ENCODE assay signal across 8 mouse cellular contexts in genomic region chr10:128526366-128527356, GRCm38 (mm10). TPM values are rescaled to one million over a fixed set of nuclear protein-coding genes. Genes with fewer than 3 reads are reported as not detected.
DNase-seq lines count a peak whose midpoint lies in the region; ATAC-seq and TF ChIP-seq lines count a peak whose summit lies in the region.

No protein-coding gene starts in this region.

- peaks cover 3% of the 10 kb centered on the region; the same call in 1 of the 2 replicates for H3K36me3 ChIP-seq in kidney, postnatal 0 days (ENCODE audit: insufficient read depth, low read length)
- no peaks in the 10 kb centered on the region for H3K36me3 ChIP-seq in embryonic facial prominence, embryonic 11.5 days (replicated peaks; ENCODE audit: control insufficient read depth, insufficient read depth, low read depth, low read length)
- no peaks in the 10 kb centered on the region for H3K36me3 ChIP-seq in midbrain, embryonic 16.5 days (ENCODE audit: control insufficient read depth, insufficient read depth, low read length)

- DNase-seq in kidney, postnatal 0 days (ENCODE audit: low spot score), result no peak
- no peak for DNase-seq in kidney, adult 18-20 months
- no peak for DNase-seq in embryonic facial prominence, embryonic 11.5 days (ENCODE audit: low spot score)
- no peak for DNase-seq in frontal cortex, postnatal 14 days (ENCODE audit: low spot score in 2 of 2)
- no peak for DNase-seq in adrenal gland, adult (ENCODE audit: inconsistent age in 2 of 2, low spot score in 1 of 2)
- no peak for DNase-seq in layer of hippocampus, adult 8-10 months (ENCODE audit: low spot score in 2 of 2)

- TF ChIP-seq CTCF in kidney, postnatal 0 days (IDR thresholded peaks at IDR 0.05; ENCODE audit: low read depth), result no peak

- peak overlapping the region; percentile 78 for H3K4me2 ChIP-seq in kidney, postnatal 0 days (ENCODE audit: low read length)
- peak overlapping the region; percentile 100 for H3K4me2 ChIP-seq in embryonic facial prominence, embryonic 11.5 days (ENCODE audit: low read depth, low read length)
- H3K4me2 ChIP-seq in midbrain, embryonic 16.5 days (ENCODE audit: low read length), result peak overlapping the region; percentile 98

- H3K4me1 ChIP-seq in kidney, postnatal 0 days (replicated peaks; ENCODE audit: insufficient read depth, low read length), result 0 out of 2 replicates have a peak, but pooled peaks cover 8% of the 10 kb centered on the region
- H3K4me1 ChIP-seq in embryonic facial prominence, embryonic 11.5 days (ENCODE audit: control insufficient read depth, insufficient read depth, low read length), result no peaks in the 10 kb centered on the region
- peaks cover 9% of the 10 kb centered on the region; the same call in 1 of the 2 replicates for H3K4me1 ChIP-seq in midbrain, embryonic 16.5 days (ENCODE audit: control insufficient read depth, insufficient read depth, low read length)

- ATAC-seq in kidney, postnatal 0 days (replicated peaks; ENCODE audit: low FRiP score, low read depth), result no peak
- no peak for ATAC-seq in embryonic facial prominence, embryonic 11.5 days (replicated peaks; ENCODE audit: insufficient number of reproducible peaks, low FRiP score, low TSS enrichment, low read depth)
- ATAC-seq in inflammation-experienced regulatory T-cells, adult 6 months, result peak; percentile 10
- no peak for ATAC-seq in midbrain, embryonic 16.5 days

- H3K9me3 ChIP-seq in kidney, postnatal 0 days (replicated peaks; ENCODE audit: low read length), result no peaks in the 10 kb centered on the region
- H3K9me3 ChIP-seq in embryonic facial prominence, embryonic 11.5 days (replicated peaks; ENCODE audit: control insufficient read depth, low read length), result no peaks in the 10 kb centered on the region
- no peaks in the 10 kb centered on the region for H3K9me3 ChIP-seq in midbrain, embryonic 16.5 days (replicated peaks; ENCODE audit: control insufficient read depth, low read length, poor library complexity, severe bottlenecking)

- 0 out of 2 replicates have a peak overlapping the region, but pooled peaks have one; percentile 0 for H3K27ac ChIP-seq in kidney, postnatal 0 days
- H3K27ac ChIP-seq in embryonic facial prominence, embryonic 11.5 days (replicated peaks; ENCODE audit: low read depth, low read length), result no peak overlapping the region
- no peak overlapping the region for H3K27ac ChIP-seq in midbrain, embryonic 16.5 days (ENCODE audit: low read length)

- WGBS in kidney, postnatal 0 days, result 26% methylated on average over 28 of the region's 28 CpGs
- WGBS in embryonic facial prominence, embryonic 11.5 days, result 29% methylated on average over 28 of the region's 28 CpGs
- WGBS in midbrain, embryonic 16.5 days, result 31% methylated on average over 28 of the region's 28 CpGs

- H3K4me3 ChIP-seq in kidney, postnatal 0 days (replicated peaks; ENCODE audit: low read depth, low read length), result peak overlapping the region; percentile 63
- H3K4me3 ChIP-seq in embryonic facial prominence, embryonic 11.5 days (ENCODE audit: low read depth, low read length), result peak overlapping the region; percentile 66
- peak overlapping the region; percentile 58 for H3K4me3 ChIP-seq in midbrain, embryonic 16.5 days (ENCODE audit: low read depth, low read length)

- H3K27me3 ChIP-seq in kidney, postnatal 0 days (ENCODE audit: insufficient read depth, low read length), result no peaks in the 10 kb centered on the region
- H3K27me3 ChIP-seq in embryonic facial prominence, embryonic 11.5 days (ENCODE audit: control insufficient read depth, insufficient read depth, low read length), result peaks cover 8% of the 10 kb centered on the region; the same call in 1 of the 2 replicates
- no peaks in the 10 kb centered on the region; the same call in 1 of the 2 replicates for H3K27me3 ChIP-seq in midbrain, embryonic 16.5 days (ENCODE audit: control insufficient read depth, insufficient read depth, low read depth, low read length)

- H3K9ac ChIP-seq in kidney, postnatal 0 days (ENCODE audit: low read depth, low read length), result peak overlapping the region; percentile 57
- H3K9ac ChIP-seq in embryonic facial prominence, embryonic 11.5 days (replicated peaks; ENCODE audit: low read length), result no peak overlapping the region
- H3K9ac ChIP-seq in midbrain, embryonic 16.5 days (ENCODE audit: low read depth, low read length), result no peak overlapping the region

RNA-seq across cellular contexts. Expression of gene Esyt1, which starts 1.0 kb away (rescaled TPM):
- polyA plus RNA-seq in kidney, postnatal 0 days (2015; fragmentation: Nextera tagmentation; extraction: Ambion mirVana), result 15.9 TPM in 2 replicates
- polyA plus RNA-seq in embryonic facial prominence, embryonic 11.5 days (2014; fragmentation: Nextera tagmentation; extraction: Ambion mirVana), result 12.5 and 15.8 TPM in 2 replicates
- 10 to 100 TPM; 68.4 to 89.7 (median 70.4) TPM for polyA plus RNA-seq in inflammation-experienced regulatory T-cells, adult 6 months (2017; shearing (Covaris generic))
- polyA plus RNA-seq in midbrain, embryonic 16.5 days (2015; fragmentation: Nextera tagmentation; extraction: Ambion mirVana), result 8.8 and 8.9 TPM in 2 replicates
- 10 to 100 TPM in 2 of 4 experiments, 1 to 10 TPM in 2; 7.0 to 11.5 (median 9.3) TPM for total RNA-seq in layer of hippocampus, adult 8-10 months (2022)

RNA-seq across cellular contexts. Expression of gene Zc3h10, which starts 20.9 kb away (rescaled TPM):
- polyA plus RNA-seq in kidney, postnatal 0 days (2015; fragmentation: Nextera tagmentation; extraction: Ambion mirVana), result 13.7 and 16.9 TPM in 2 replicates
- 13.6 and 15.0 TPM in 2 replicates for polyA plus RNA-seq in embryonic facial prominence, embryonic 11.5 days (2014; fragmentation: Nextera tagmentation; extraction: Ambion mirVana)
- polyA plus RNA-seq in inflammation-experienced regulatory T-cells, adult 6 months (2017; shearing (Covaris generic)), result 1 to 10 TPM; 5.6 to 9.2 (median 6.0) TPM
- polyA plus RNA-seq in midbrain, embryonic 16.5 days (2015; fragmentation: Nextera tagmentation; extraction: Ambion mirVana), result 17.8 and 19.7 TPM in 2 replicates
- 10 to 100 TPM; 12.7 to 17.0 (median 15.2) TPM for total RNA-seq in layer of hippocampus, adult 8-10 months (2022)

RNA-seq across cellular contexts. Expression of gene Rpl41, which starts 22.4 kb away (rescaled TPM):
- polyA plus RNA-seq in kidney, postnatal 0 days (2015; fragmentation: Nextera tagmentation; extraction: Ambion mirVana), result 3,897 and 4,536 TPM in 2 replicates
- 3,098 and 3,409 TPM in 2 replicates for polyA plus RNA-seq in embryonic facial prominence, embryonic 11.5 days (2014; fragmentation: Nextera tagmentation; extraction: Ambion mirVana)
- 1,000 to 10,000 TPM; 5,582 to 7,160 (median 6,033) TPM for polyA plus RNA-seq in inflammation-experienced regulatory T-cells, adult 6 months (2017; shearing (Covaris generic))
- 1,924 and 2,018 TPM in 2 replicates for polyA plus RNA-seq in midbrain, embryonic 16.5 days (2015; fragmentation: Nextera tagmentation; extraction: Ambion mirVana)
- total RNA-seq in layer of hippocampus, adult 8-10 months (2022), result 1,000 to 10,000 TPM; 1,259 to 1,817 (median 1,529) TPM

RNA-seq across cellular contexts. Expression of gene Myl6b, which starts 28.2 kb away (rescaled TPM):
- polyA plus RNA-seq in kidney, postnatal 0 days (2015; fragmentation: Nextera tagmentation; extraction: Ambion mirVana), result 3.2 and 3.7 TPM in 2 replicates
- polyA plus RNA-seq in embryonic facial prominence, embryonic 11.5 days (2014; fragmentation: Nextera tagmentation; extraction: Ambion mirVana), result 2.3 and 2.9 TPM in 2 replicates
- 1 to 10 TPM; 2.7 to 4.6 (median 4.5) TPM for polyA plus RNA-seq in inflammation-experienced regulatory T-cells, adult 6 months (2017; shearing (Covaris generic))
- 5.3 and 6.4 TPM in 2 replicates for polyA plus RNA-seq in midbrain, embryonic 16.5 days (2015; fragmentation: Nextera tagmentation; extraction: Ambion mirVana)
- total RNA-seq in layer of hippocampus, adult 8-10 months (2022), result 10 to 100 TPM; 18.4 to 23.6 (median 22.6) TPM

RNA-seq across cellular contexts. Expression of gene Myl6, which starts 32.7 kb away (rescaled TPM):
- polyA plus RNA-seq in kidney, postnatal 0 days (2015; fragmentation: Nextera tagmentation; extraction: Ambion mirVana), result 1,410 and 1,495 TPM in 2 replicates
- 678 and 740 TPM in 2 replicates for polyA plus RNA-seq in embryonic facial prominence, embryonic 11.5 days (2014; fragmentation: Nextera tagmentation; extraction: Ambion mirVana)
- polyA plus RNA-seq in inflammation-experienced regulatory T-cells, adult 6 months (2017; shearing (Covaris generic)), result 1,000 to 10,000 TPM in 1 of 3 experiments, 100 to 1,000 TPM in 2; 949 to 1,454 (median 955) TPM
- 852 and 855 TPM in 2 replicates for polyA plus RNA-seq in midbrain, embryonic 16.5 days (2015; fragmentation: Nextera tagmentation; extraction: Ambion mirVana)
- total RNA-seq in layer of hippocampus, adult 8-10 months (2022), result 100 to 1,000 TPM; 486 to 591 (median 538) TPM
